Mouse (Mus musculus) adrenal gland, postnatal 10 days (tissue): ENCODE measurements around the gene Nckap1l. TPM values are rescaled to one million over a fixed set of nuclear protein-coding genes. Genes with fewer than 3 reads are reported as not detected.
A peak's percentile ranks its signal among the peaks of the same experiment; 100 is the strongest.

Source experiments
- DNase-seq: peaks from one replicate; pipeline ENCODE4 v3.0.0; 2021; ENCODE audit warnings: mixed read lengths
- total RNA-seq, 2 experiments: library from RNA; stranded (reverse); gene quantifications; 2 replicates each; pipeline ENCODE4 v1.2.3; 2021

The Nckap1l gene
- total RNA-seq, 2 experiments from 2014 or later, result 6.4 to 7.2 TPM

GRCm38 (mm10) chr15:103500723-103501122, 47.1 kb downstream of the Nckap1l start:
- no peak for DNase-seq

GRCm38 (mm10) chr15:103501186-103501585, 47.6 kb downstream of the Nckap1l start:
- DNase-seq, result no peak

DNA sequence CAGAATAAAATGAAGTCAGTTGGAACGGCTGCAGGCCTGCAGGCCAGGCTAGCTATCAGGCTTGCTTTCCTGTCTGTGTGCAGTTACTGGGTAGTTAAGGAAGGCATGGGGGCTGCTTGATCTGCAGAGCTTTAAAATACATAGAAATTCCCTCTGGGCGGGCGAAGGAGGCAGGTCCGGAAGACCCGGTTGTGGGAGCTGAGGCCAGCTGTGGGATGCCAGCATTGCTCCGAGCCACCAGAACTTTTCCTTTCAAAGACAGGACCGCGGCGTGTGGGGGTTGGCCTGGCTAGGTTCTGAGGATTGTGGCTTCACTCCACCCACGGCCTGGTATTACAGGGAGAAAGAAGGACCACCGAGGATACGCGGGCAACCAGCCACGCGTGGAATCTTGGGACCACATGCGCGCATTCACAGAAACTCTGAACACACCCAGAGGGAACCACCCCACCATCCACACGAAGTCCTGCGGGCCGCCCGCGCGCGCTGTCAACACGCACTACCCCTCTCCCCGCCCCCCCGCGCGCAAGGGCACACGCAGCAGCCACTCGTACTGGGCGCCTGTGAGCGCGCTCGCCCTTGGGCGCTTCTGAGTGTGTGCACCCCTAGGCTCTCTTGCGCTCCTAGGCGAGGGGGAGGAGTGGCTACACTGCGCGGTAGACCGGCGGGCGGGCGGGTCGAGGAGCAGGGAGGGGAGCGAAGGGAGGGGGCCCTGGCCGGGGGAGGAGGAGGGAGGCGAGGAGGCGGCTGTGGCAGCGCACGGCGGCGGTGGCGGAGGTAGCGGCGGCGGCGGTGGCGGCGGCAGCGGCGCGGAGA, 49.0 kb downstream of the Nckap1l start, which contains the start of gene Pde1b:
TSS of gene Pde1b (plus strand) at position 600 of the 816 bp plus-strand sequence.
- peak; percentile 81 for DNase-seq

- DNase-seq, result no peak
These were observed 49.6 kb downstream of the Nckap1l start for GRCm38 (mm10) chr15:103503251-103503600.

- peak; percentile 9 for DNase-seq
These were observed 50.1 kb downstream of the Nckap1l start for GRCm38 (mm10) chr15:103503660-103504059.

DNA sequence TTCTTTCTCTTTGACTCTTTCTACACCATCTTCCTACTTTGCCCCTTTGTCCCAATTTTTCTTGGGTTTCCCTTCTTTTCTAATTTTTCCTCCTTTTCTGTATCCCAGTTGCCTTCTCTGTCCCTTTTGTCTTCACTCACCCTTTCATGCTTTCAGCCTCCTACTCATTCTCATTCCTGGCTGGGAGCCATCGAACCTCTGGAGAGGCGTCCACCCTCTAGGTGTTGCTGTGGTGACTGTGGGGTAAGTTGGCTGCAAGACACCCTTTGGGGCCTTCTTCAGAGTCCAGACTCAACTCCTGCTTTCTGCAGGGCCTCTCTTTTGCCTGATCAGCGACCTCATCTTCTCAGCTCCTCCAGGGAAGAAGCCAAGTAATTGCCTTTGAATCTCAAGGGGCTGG, 55.7 kb downstream of the Nckap1l start:
- no peak for DNase-seq

DNA sequence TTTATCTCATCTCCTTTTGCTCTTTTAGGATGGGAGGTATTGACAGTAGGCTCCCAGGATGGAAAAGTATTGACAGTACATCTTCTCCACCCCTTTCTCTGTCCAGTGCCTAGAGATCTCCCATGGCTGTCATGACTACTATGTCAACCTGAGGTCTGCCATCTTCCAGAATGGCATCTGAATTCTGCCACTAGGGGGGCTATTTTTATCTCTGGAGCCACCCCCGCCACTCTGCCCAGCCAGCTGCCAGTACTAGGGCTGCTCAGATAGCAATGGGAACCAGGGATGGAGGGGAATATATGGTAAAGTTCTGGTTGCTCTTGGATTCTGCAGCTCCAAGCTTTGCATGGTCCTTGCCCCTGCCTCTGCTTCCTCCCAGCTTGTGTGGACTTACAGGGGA, 58.1 kb downstream of the Nckap1l start:
- no peak for DNase-seq

DNA sequence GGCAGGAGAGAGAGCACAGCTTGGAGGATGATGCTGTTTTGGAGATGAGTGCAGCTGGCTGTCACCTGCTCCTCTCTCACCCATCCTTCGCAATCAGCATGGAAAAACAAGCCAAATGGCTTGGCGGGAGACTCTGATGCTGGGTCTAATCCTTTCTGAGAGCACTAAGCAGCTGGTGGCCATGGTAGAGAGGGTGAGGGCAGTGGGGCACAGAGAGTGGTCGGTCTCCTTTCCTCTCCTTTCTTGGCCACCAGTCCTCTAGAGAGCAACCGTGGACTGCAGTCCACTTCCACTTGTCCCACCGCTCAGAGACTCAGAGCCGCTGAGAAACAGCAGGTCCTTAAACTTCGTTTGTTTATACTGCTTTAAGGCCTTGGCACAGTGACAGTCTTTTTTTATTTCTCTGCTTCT, 60.0 kb downstream of the Nckap1l start:
- DNase-seq, result no peak

DNA sequence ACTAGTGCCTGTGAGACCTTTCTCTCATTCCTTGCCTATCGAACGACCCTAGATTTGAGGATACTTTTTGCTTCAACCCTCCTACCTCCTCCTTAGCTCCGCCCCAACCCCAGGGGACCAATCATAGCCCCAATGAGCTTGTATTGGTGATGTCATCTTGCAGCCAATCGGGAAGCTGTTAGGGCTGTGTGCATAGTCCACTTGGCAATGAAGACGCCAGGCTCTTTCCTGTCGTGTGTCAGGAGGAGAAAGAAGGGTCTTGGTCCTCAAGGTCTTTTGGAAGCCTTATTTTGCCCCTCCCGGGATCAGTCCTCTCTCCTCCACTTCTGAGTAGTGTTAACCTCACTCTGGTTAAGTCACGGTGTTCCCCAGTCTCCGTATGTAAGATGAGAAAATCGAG, 60.5 kb downstream of the Nckap1l start:
- DNase-seq, result peak; percentile 82

- DNase-seq, result no peak
These were observed 61.3 kb downstream of the Nckap1l start for GRCm38 (mm10) chr15:103514914-103515313.

DNA sequence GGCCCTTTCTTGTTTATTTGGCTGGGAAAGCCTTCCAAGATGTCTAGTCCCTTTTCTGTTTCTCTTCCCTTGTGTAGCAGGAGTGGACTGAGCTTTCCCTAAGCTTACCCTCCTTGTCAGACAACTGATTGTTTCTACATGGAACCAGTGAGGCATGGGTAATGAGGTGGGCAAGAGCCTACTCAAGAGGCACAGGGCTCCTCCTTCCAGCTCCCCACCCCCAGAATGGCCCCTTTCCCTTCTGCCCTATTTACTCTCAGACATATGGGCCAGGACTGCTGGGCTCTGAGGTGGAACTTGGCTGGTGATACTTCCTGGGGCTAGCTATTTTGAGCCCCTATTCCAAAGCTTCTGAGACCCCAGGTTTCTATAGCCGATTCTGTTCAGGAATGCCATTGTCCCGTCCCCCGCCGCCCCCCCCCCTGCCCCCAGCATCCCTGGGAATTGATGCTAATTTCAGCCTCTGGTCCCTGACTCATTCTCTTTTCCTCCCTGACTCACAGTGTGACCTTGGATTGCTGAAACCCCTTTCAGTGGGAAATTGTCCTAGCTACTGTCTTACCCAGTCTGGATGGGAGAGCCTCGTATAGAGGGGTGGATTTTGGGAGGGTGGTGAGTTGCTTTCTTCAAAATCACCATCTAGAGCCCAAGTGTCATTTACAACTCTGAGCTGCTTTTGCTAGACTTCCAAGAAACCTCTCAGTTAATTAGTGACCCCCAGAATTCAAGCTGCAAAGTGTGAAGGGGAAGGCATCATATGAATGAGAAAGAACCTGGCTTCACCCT, 65.2 kb downstream of the Nckap1l start:
- no peak for DNase-seq

GRCm38 (mm10) chr15:103519386-103520378, 66.1 kb downstream of the Nckap1l start:
- DNase-seq, result no peak

GRCm38 (mm10) chr15:103522458-103523099, 69.0 kb downstream of the Nckap1l start:
- peak; percentile 26 for DNase-seq

GRCm38 (mm10) chr15:103523156-103523555, 69.6 kb downstream of the Nckap1l start:
- DNase-seq, result no peak

DNA sequence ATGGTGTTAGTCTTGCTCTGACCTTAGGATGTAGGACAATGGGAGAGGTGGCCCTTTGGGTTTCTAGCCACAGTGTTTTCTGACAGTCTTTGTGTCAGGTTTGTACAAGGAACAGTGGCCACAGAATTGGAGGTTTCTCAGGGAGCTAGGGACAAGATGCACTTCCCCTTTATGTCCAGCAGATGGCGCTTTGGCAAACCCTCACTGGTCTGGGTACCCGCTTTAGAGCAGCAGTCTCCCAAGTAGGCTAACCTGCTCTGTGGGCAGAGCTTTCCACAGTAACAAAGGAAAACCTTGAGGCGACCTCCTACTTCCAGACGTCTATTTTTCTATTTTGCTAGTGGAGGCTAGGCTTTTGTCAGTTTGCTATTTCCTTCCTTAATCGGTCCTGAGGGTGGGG, 76.8 kb downstream of the Nckap1l start:
- DNase-seq, result peak; percentile 69

- no peak for DNase-seq
These were observed 80.5 kb downstream of the Nckap1l start for GRCm38 (mm10) chr15:103534054-103534620.

DNA sequence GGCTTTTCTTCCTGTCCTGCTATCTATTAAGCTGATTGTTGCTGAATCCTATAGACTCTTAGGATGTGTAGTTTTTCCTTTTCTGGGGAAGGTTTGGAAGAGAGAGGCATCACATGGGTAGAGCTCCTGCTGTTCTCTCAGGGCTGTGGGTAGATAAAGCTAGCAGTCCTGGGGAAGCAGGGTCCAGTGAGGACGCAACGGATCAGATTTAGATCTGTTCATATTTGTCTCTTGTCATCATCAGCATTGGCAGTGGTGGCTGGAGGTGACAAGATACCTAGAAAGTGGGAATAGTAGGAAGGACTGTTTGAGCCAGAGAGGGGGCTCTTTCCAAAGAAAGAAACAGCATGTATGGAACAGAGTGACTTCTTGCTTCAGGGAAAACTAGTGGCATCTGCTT, 81.4 kb downstream of the Nckap1l start:
- no peak for DNase-seq

DNA sequence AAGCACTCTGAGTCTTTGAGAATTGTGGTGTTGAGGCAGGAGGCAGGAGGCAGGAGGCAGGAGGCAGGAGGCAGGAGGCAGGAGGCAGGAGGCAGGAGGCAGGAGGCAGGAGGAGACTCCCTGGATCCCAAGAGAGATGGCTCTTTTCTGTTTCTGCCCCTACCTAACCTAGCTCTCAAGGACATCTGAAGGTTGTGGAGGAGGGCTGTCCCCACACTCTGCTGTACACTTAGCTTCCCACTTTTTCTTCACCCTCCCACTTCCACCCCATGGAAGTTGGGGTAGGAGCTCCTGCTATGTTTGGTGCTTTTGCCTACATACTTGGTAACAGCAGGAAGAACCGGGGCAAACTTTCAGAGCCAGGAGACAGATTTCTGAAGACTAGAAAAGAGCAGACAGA, 82.2 kb downstream of the Nckap1l start:
- DNase-seq, result no peak

- DNase-seq, result no peak
These were observed 82.9 kb downstream of the Nckap1l start for GRCm38 (mm10) chr15:103536456-103536855.

DNA sequence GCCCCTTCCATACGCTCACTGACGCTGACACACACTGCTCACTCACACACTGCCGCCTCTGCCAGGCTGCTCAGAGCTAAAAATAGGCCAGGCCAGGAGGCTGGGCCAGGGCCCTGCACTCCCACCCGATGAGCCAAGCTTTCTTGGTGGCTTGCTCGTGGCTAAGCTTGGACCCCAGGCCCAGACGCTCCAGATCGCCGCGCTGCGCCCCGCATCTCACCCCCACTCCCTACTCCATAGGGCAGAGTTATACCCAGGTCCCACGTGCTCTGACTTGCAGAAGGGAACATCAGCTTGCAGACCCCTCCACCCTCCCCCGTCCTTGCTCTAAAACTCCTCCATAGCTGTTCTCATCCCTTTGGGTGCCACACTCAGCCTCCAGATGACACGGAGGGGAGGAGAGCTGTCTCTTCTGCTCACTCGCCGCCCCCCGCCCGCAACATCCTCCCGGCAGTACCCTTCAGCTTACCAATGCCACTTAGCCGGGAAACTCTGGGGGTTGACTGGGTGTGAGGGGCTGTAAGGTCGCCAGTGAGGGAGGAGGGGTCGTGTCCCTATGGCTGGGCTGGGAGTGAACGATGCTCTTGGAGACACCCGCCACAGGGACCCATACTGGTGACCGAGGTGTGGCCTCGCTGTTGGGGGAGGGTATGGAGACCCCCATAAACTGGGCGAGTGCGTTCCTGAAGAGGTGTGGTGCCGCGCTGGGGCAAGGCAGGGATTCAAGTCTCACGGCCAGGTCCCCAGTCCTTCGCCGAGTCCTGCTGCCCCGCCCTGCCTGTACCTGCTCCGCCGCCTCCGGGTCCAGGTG, 83.6 kb downstream of the Nckap1l start:
- DNase-seq, result peak; percentile 24
